Comparison of ENCODE assay signal across 8 mouse cellular contexts in genomic region chr3:58657356-58657755, GRCm38 (mm10). TPM values are rescaled to one million over a fixed set of nuclear protein-coding genes. Genes with fewer than 3 reads are reported as not detected.
DNase-seq lines count a peak whose midpoint lies in the region; ATAC-seq and TF ChIP-seq lines count a peak whose summit lies in the region.

No protein-coding gene starts in this region.

- TF ChIP-seq CTCF in hindbrain, postnatal 0 days (IDR thresholded peaks at IDR 0.05; ENCODE audit: low read depth): peak; percentile 55

- no peak overlapping the region for H3K9ac ChIP-seq in hindbrain, postnatal 0 days (replicated peaks; ENCODE audit: low read length)
- H3K9ac ChIP-seq in hindbrain, embryonic 16.5 days (ENCODE audit: low read depth, low read length): no peak overlapping the region
- H3K9ac ChIP-seq in forebrain, embryonic 16.5 days (replicated peaks; ENCODE audit: low read depth, low read length): no peak overlapping the region

- no peak overlapping the region for H3K4me3 ChIP-seq in hindbrain, postnatal 0 days (ENCODE audit: low read length)
- H3K4me3 ChIP-seq in hindbrain, embryonic 16.5 days (ENCODE audit: low read length): no peak overlapping the region
- H3K4me3 ChIP-seq in megakaryocyte, embryonic 14.5 days (replicated peaks): peak overlapping the region; percentile 53
- H3K4me3 ChIP-seq in forebrain, embryonic 16.5 days (replicated peaks; ENCODE audit: low read length): no peak overlapping the region

- H3K36me3 ChIP-seq in hindbrain, postnatal 0 days (ENCODE audit: insufficient read depth, low read length): no peaks in the 10 kb centered on the region
- no peaks in the 10 kb centered on the region for H3K36me3 ChIP-seq in hindbrain, embryonic 16.5 days (ENCODE audit: control insufficient read depth, insufficient read depth, low read length)
- no peaks in the 10 kb centered on the region for H3K36me3 ChIP-seq in megakaryocyte, embryonic 14.5 days (replicated peaks; ENCODE audit: low read length)
- H3K36me3 ChIP-seq in forebrain, embryonic 16.5 days (ENCODE audit: control insufficient read depth, insufficient read depth): no peaks in the 10 kb centered on the region

- no peak for ATAC-seq in hindbrain, postnatal 0 days
- ATAC-seq in hindbrain, embryonic 16.5 days: no peak
- ATAC-seq in CD4-positive, CD25-positive, alpha-beta regulatory T cell, adult 4 months: peak; percentile 86
- ATAC-seq in forebrain, embryonic 16.5 days: no peak

- DNase-seq in hindbrain, postnatal 0 days (ENCODE audit: low spot score): peak; percentile 51
- DNase-seq in adrenal gland, postnatal 36 days: peak; percentile 68 to 71
- peak; percentile 46 to 53 for DNase-seq in heart, postnatal 14 days
- peak; percentile 61 for DNase-seq in thymus, postnatal 0 days (ENCODE audit: low spot score)

- no peak overlapping the region for H3K27ac ChIP-seq in hindbrain, postnatal 0 days
- no peak overlapping the region for H3K27ac ChIP-seq in hindbrain, embryonic 16.5 days (ENCODE audit: low read depth, low read length)
- no peak overlapping the region for H3K27ac ChIP-seq in forebrain, embryonic 16.5 days (ENCODE audit: low read length)

- no peaks in the 10 kb centered on the region for H3K4me1 ChIP-seq in hindbrain, postnatal 0 days (ENCODE audit: insufficient read depth, low read length)
- H3K4me1 ChIP-seq in hindbrain, embryonic 16.5 days (ENCODE audit: control insufficient read depth, insufficient read depth, low read depth, low read length): no peaks in the 10 kb centered on the region
- H3K4me1 ChIP-seq in megakaryocyte, embryonic 14.5 days: peaks cover 19% of the 10 kb centered on the region
- H3K4me1 ChIP-seq in forebrain, embryonic 16.5 days (replicated peaks; ENCODE audit: control insufficient read depth, insufficient read depth, low read length): no peaks in the 10 kb centered on the region

- intact Hi-C loops in heart, postnatal 14 days (cut with DNase I): loop anchor here (5.0 kb wide), 2 partner anchors 35 to 400 kb away; partner anchors contain the start of gene Siah2

- no peaks in the 10 kb centered on the region for H3K9me3 ChIP-seq in hindbrain, postnatal 0 days (ENCODE audit: low read length)
- no peaks in the 10 kb centered on the region for H3K9me3 ChIP-seq in hindbrain, embryonic 16.5 days (ENCODE audit: control insufficient read depth, low read length)
- no peaks in the 10 kb centered on the region for H3K9me3 ChIP-seq in megakaryocyte, embryonic 14.5 days
- H3K9me3 ChIP-seq in forebrain, embryonic 16.5 days (ENCODE audit: control insufficient read depth, low read length): no peaks in the 10 kb centered on the region

- H3K4me2 ChIP-seq in hindbrain, postnatal 0 days (ENCODE audit: low read depth, low read length): no peak overlapping the region
- no peak overlapping the region for H3K4me2 ChIP-seq in hindbrain, embryonic 16.5 days (ENCODE audit: low read length)
- no peak overlapping the region for H3K4me2 ChIP-seq in forebrain, embryonic 16.5 days (ENCODE audit: low read length)

- H3K27me3 ChIP-seq in hindbrain, postnatal 0 days (ENCODE audit: insufficient read depth, low read length): no peaks in the 10 kb centered on the region
- no peaks in the 10 kb centered on the region for H3K27me3 ChIP-seq in hindbrain, embryonic 16.5 days (replicated peaks; ENCODE audit: control insufficient read depth, insufficient read depth, low read length)
- H3K27me3 ChIP-seq in megakaryocyte, embryonic 14.5 days (replicated peaks): no peaks in the 10 kb centered on the region
- H3K27me3 ChIP-seq in forebrain, embryonic 16.5 days (replicated peaks; ENCODE audit: control insufficient read depth, insufficient read depth, low read length): no peaks in the 10 kb centered on the region

- 29% methylated on average over 2 of the region's 2 CpGs for WGBS in hindbrain, postnatal 0 days
- WGBS in hindbrain, embryonic 16.5 days: 33% methylated on average over 2 of the region's 2 CpGs
- 21% methylated on average over 2 of the region's 2 CpGs for WGBS in forebrain, embryonic 16.5 days

RNA-seq across cellular contexts. Expression of gene Erich6, which starts 20.3 kb away (rescaled TPM):
- total RNA-seq in hindbrain, postnatal 0 days (2014; rRNA removed): 0.18 TPM in 1 of 2 replicates, not detected in the other
- polyA plus RNA-seq in hindbrain, postnatal 0 days (2015; fragmentation: Nextera tagmentation; extraction: Ambion mirVana): 0.42 and 0.44 TPM in 2 replicates
- 0.15 and 0.31 TPM in 2 replicates for polyA plus RNA-seq in hindbrain, embryonic 16.5 days (2015; fragmentation: Nextera tagmentation; extraction: Ambion mirVana)
- not detected for polyA plus RNA-seq in CD4-positive, CD25-positive, alpha-beta regulatory T cell, adult 4 months (2017; shearing (Covaris generic))
- total RNA-seq in adrenal gland, postnatal 36 days (2021): under 1 TPM in 1 of 2 experiments, not detected in 1; 0.17 TPM
- under 1 TPM in 1 of 2 experiments, not detected in 1; 0.10 TPM for total RNA-seq in heart, postnatal 14 days (2021)
- not detected in 2 replicates for polyA plus RNA-seq in megakaryocyte, embryonic 14.5 days (2012; ENCODE audit: insufficient read depth, low replicate concordance)
- not detected in 2 replicates for polyA plus RNA-seq in thymus, postnatal 0 days (2015; fragmentation: Nextera tagmentation; extraction: Ambion mirVana)
- 0.21 TPM in 1 of 2 replicates, not detected in the other for polyA plus RNA-seq in forebrain, embryonic 16.5 days (2015; fragmentation: Nextera tagmentation; extraction: Ambion mirVana)

RNA-seq across cellular contexts. Expression of gene Siah2, which starts 34.8 kb away (rescaled TPM):
- 22.5 and 29.4 TPM in 2 replicates for total RNA-seq in hindbrain, postnatal 0 days (2014; rRNA removed)
- polyA plus RNA-seq in hindbrain, postnatal 0 days (2015; fragmentation: Nextera tagmentation; extraction: Ambion mirVana): 11.9 and 13.4 TPM in 2 replicates
- 8.4 and 10.4 TPM in 2 replicates for polyA plus RNA-seq in hindbrain, embryonic 16.5 days (2015; fragmentation: Nextera tagmentation; extraction: Ambion mirVana)
- 1 to 10 TPM; 2.8 to 3.0 TPM for polyA plus RNA-seq in CD4-positive, CD25-positive, alpha-beta regulatory T cell, adult 4 months (2017; shearing (Covaris generic))
- total RNA-seq in adrenal gland, postnatal 36 days (2021): 10 to 100 TPM; 29.5 to 30.1 TPM
- 10 to 100 TPM; 13.9 to 14.2 TPM for total RNA-seq in heart, postnatal 14 days (2021)
- polyA plus RNA-seq in megakaryocyte, embryonic 14.5 days (2012; ENCODE audit: insufficient read depth, low replicate concordance): 28.3 and 77.4 TPM in 2 replicates
- polyA plus RNA-seq in thymus, postnatal 0 days (2015; fragmentation: Nextera tagmentation; extraction: Ambion mirVana): 4.2 and 4.3 TPM in 2 replicates
- 7.8 and 7.9 TPM in 2 replicates for polyA plus RNA-seq in forebrain, embryonic 16.5 days (2015; fragmentation: Nextera tagmentation; extraction: Ambion mirVana)
